Mouse (Mus musculus): Measurements from ENCODE around the gene Sirt4.

DNA sequence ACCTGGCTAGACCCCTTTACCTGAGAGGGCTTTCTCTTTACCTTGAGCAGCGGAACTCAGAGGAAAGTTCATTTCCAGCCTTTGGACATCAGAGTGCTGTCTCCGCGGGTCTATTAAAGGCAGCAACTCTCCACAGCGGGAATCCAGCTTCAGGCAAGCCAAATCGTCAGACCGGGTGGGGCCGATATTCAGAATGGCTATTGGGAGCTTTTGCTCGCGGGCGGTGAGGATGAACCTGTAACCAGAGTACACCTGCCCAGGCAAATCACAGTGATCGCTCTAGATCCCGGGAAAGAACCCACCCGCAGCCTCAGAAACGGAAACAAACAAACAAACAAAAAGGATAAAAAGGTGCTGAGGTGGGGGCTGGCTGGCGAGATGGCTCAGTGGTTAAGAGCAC lies 5.0 kb downstream of the Sirt4 start:
- TF ChIP-seq USF1 (IDR thresholded peaks at IDR 0.05; ENCODE audit: low read depth) (no peak), REST (IDR thresholded peaks at IDR 0.05; ENCODE audit: insufficient read depth, insufficient read length) (no peak), MYOD1 (IDR thresholded peaks at IDR 0.05; ENCODE audit: control insufficient read depth in 1 of 3, insufficient read length in 2 of 3, low read depth in 2 of 3) (no peak), POLR2A (IDR thresholded peaks at IDR 0.05; ENCODE audit: insufficient read length, low read depth) (no peak)
